Mouse (Mus musculus) adrenal gland, adult 2 months (tissue): ENCODE data around the gene Celf1. TPM values are rescaled to one million over a fixed set of nuclear protein-coding genes. Genes with fewer than 3 reads are reported as not detected.
"Not testable (repeated sequence)": the region's sequence is repeated elsewhere in the genome, so short reads cannot be mapped to it uniquely, and the experiment has no call there.

ENCODE experiments used
- DNase-seq: peaks from one replicate; pipeline ENCODE4 v3.0.0; 2021
- polyA plus RNA-seq: library from polyadenylated mRNA; depleted of rRNA; stranded (reverse); fragments of >200 nt; gene quantifications from 2 replicates; pipeline ENCODE4 v1.2.3, GENCODE M21; 2012
- total RNA-seq, 2 experiments: library from RNA; stranded (reverse); gene quantifications; 2 replicates each; pipeline ENCODE4 v1.2.3; 2021

Gene Celf1
- total and polyA plus RNA-seq, 3 experiments, result 24.2 to 88.4 (median 82.8) TPM

DNA sequence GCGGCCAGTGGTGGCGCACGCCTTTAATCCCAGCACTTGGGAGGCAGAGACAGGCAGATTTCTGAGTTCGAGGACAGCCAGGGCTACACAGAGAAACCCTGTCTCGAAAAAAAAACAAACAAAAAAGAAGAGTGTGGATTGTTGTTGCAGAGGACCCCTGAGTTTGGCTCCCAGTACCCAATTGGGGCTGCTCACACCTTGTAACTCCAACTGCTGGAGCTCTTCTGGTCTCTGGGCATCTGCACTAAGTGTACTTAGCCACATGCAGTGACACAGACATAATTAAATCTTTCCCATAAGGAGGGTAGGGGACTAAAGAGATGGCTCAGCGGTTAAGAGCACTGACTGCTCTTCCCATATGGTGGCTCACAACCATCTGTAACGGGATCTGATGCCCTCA lies 82.1 kb downstream of the Celf1 start:
- not testable (repeated sequence) for DNase-seq

DNA sequence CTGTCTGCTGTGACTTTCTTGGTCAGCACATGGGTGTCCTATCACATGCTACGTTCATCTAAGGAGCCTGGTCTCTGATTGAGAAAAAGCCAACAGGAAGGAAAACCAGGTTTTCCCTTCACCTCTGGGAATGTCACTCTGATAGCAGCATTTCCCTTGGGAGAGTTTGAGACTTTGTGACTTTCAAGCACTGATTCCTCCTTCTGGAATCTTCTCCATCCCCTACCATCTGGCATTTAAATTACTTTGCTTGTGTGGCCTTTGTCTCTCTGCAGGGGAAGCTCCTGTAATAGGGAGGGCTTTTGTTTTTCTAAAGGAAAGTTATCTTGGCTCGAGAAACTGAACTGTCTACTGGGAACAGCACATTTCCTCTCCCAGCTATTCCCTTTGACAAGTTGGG lies 82.9 kb downstream of the Celf1 start:
- DNase-seq, result no peak

DNA sequence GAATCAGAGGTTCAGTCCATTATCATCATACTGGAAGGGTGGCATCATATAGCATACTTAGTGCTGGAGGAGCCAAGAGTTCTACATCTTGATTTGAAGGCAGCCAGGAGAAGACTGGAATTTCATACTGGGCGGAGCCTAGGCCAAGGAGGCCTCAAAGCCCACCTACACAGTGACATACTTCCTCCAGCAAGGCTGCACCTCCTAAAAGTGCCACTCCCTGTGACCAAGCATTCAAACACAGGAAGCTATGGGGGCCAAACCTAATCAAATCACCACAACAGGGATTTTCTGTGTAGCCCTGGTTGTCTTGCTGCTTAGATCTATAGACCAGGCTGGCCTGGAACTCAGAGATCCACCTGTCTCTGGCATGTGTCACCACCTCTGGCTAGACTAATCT lies 83.8 kb downstream of the Celf1 start:
- DNase-seq, result no peak

DNA sequence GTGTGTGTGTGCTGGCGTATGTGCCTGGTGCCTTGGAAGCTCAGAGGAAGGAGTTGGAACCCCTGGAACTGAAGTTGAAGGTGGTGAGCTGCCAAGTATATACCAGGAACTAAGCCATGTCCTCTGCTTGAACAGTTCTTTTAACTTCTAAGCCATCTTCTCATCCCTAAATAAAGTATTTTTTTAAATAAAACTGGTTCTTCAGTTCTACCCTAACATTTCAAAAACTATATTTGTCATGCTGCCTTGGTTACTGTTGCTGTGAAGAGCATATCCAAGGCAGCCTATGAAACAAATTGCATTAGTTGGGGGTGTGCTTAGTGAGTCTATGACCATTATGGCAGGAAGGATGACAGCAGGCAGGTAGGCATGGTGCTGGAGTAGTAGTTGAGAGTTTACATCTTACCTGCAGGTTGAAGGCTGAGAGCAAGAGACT lies 84.9 kb downstream of the Celf1 start:
- DNase-seq, result no peak

DNA sequence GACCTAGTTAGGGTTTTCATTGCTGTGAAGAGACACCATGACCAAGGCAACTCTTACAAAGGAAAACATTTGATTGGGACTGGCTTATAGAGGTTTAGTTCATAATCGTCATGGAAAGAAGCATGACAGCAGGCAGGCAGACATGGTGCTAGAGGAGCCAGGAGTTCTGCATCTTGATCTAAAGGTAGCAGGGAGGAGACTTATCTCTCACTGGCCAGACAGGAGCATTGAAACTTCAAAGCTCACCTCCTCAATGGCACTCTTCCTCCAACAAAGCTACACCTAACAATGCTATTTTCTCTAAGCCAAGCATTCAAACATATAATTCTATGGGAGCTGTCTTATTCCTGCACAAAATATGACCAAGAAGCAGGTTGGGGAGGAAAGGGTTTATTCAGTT lies 86.3 kb downstream of the Celf1 start:
- DNase-seq, result no peak

DNA sequence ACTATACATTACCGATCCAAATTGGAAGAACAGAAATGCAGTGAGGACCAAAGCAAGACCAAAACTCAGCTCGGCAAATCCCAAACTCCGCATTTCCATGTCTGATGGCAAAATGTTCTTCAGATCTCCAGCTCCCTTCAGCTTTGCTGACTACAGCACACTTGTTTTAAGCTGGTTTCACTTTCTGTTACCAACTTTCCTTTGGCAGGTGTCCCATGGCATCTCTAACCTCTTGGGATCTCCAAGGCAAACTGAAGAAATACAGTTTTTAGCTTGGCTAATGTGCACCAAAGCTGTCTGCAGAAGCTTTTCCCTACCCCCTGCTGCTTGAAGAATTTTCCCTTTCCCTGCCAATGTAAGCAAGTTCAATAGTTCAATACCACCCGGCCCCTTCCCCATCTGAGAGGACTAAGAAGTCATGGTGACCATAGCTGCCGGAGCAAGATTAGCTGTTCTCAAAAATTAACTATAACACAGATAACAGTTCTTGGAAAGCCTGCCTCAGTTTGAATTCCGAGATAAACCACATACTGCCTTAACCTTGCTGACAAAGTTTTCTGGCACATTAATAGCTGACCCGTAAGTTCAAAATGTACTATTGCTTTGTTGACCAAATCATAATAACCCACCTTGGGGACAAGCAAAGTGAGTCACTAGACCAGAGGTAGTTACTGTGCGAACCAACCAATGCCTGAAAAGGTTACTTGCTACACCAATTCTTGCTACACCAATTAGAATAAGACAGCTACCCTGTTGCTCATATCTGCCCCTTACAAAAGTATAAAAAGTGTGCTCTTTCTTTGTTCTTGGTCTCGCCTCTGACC lies 87.4 kb downstream of the Celf1 start:
- DNase-seq, result peak; percentile 21

DNA sequence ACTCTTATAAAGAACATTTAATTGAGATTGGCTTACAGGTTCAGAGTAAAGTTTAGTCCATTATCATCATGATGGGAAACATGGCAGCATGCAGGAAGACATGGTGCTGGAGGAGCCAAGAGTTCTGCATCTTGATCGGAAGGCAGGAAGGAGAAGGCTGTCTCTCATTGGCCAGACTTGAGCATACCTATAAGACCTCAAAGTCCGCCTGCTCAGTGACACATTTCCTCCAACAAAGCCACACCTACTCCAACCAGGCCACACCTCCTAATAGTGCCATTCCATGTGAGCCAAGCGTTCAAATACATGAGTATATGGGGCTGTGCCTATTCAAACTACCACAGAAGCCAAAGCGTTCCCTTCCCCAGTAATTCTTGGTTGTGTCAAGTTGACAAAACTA lies 91.0 kb downstream of the Celf1 start:
- no peak for DNase-seq

DNA sequence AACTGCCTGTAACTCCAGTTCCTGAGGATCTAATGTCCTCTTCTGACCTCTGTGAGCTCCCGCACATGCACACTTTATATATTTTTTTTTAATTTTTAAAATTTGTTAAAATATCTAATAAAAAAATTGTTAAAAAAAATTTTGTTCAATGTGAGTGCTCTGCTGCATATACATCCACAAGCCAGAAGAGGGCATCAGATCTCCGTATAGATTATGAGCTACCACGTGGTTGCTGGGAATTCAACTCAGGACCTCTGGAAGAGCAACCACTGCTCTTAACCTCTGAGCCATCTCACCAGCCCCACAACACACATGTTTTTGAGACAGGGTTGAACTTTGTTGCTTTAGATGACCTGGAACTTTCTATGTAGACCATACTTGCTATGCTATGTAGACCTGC lies 92.8 kb downstream of the Celf1 start:
- DNase-seq, result no peak

DNA sequence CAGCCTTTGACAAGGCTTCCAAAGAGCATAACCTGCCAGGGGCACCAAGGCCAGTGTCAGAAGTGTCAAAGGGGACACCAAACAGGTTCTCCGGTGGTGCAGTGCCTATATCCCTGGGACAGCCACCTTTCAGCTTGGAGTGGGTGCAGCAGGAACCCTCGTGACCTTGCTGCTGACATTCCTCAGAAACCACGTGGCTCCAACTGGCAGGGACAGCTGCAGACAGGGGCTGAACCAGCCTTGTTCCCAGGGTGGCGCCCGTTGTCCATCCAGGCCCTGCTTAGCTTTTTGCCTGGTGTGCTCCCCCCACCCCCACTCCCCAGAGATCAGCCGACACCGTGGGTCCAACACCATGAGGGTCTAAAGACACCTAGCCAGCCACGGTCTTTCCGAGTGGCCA lies 95.2 kb downstream of the Celf1 start, which contains the start of gene Rapsn:
Rapsn (plus strand) TSS at position 236 of the 400 bp plus-strand sequence.
- peak; percentile 80 for DNase-seq

DNA sequence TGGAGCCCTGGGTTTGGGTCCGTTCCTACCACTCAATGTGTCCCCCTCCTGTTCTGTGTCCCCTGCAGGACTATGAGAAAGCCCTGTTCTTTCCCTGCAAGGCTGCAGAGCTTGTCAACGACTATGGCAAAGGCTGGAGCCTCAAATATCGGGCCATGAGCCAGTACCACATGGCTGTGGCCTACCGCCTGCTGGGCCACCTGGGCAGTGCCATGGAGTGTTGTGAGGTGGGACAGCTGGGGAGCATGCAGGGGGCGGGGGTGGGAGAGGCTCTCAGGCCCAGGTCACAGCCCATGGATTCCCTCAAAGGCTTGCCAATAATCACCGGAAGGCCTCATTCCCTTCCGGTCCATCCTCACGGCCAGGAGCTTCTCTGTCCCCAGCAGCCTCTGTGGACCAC lies 101.6 kb downstream of the Celf1 start:
- no peak for DNase-seq

DNA sequence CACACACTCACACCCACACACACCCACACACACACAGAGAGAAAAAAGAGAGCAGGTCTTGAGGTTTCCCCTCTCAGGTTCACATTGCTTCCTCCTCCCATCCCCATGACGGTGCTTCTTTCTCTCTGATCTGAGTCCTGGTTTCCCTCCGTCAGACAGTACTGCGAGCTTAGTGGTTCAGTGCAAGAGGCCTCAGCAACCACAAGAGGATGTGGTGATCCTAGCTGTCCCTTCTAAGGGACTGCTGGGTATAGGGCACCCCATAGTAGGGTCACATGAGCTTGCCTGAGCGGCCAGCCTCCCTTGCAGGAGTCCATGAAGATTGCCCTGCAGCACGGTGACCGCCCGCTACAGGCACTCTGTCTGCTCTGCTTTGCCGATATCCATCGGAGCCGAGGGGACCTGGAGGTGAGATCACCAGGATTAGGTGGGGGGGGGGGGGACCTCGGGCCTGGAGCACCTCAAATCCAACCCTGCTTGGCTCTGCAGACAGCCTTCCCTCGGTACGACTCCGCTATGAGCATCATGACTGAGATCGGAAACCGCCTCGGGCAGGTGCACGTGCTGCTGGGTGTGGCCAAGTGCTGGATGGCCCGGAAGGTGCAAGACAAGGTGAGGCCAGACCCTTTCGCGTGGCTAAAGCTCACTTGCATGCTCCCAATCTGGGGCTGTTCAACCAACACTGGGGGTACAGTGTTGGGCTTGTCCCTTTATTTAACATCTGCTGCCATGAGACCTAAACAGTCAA lies 102.6 kb downstream of the Celf1 start:
- DNase-seq, result no peak

DNA sequence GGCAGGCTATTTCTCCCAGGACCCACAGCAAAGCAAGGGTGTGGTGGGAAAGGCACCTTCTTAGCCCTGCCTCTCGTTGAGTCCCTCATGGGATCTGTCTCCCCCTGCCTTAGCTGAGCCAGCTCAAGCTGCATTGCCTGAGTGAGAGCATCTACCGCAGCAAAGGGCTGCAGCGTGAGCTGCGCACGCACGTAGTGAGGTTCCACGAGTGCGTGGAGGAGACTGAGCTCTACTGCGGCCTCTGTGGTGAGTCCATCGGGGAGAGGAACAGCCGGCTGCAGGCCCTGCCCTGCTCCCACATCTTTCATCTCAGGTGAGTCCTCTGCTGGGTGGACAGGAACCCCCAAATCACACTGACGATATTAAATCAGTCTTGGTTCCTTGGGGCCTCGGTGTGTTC lies 104.5 kb downstream of the Celf1 start:
- no peak for DNase-seq

DNA sequence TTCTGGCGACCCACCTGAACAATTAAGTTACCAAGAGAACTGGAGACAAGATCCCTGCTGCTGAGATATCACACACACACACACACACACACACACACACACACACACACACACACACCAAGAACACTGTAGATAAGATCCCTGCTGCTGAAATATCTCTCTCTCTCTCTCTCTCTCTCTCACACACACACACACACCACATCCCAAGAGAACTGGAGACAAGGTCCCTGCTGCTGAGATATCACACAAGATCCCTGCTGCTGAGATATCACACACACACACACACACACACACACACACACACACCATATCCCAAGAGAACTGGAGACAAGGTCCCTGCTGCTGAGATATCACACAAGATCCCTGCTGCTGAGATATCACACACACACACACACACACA lies 105.6 kb downstream of the Celf1 start:
- DNase-seq, result not testable (repeated sequence)

DNA sequence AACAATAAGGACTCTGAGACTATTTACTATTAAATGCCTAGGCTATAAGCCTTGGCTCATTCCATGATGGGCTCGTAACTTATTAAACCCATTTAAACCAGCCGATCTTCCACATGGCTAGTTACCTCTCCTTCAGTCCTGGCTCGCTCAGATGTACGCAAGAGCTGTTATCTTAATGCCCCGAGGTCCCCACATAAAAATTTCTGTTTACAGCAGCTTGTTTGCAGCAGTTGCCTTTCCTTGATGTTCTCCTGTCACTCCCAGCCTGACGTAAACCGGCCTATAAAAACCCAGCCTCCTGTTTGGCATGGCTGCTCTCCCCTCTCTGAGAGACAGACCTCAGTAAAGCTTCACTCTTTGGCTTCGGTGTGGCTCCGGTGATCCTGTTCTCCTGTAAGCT lies 107.2 kb downstream of the Celf1 start:
- DNase-seq, result no peak

DNA sequence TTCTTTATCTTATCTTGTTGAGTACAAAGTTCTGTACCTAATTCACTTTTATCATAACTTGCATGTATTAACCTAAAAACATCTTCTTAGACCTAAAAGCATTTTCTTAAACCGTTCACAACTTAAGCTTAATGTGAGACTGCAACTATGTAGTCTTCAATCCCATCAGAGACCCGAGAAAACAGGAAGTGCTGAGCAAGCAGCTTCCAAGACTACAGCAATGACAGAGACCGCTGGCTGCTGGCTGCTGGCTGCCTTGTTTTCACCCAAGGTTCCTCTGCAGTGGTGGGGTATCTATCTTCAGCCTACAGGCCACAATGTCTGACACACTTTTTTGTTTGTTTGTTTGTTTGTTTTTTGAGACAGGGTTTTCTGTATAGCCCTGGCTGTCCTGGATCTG lies 111.7 kb downstream of the Celf1 start:
- no peak for DNase-seq

DNA sequence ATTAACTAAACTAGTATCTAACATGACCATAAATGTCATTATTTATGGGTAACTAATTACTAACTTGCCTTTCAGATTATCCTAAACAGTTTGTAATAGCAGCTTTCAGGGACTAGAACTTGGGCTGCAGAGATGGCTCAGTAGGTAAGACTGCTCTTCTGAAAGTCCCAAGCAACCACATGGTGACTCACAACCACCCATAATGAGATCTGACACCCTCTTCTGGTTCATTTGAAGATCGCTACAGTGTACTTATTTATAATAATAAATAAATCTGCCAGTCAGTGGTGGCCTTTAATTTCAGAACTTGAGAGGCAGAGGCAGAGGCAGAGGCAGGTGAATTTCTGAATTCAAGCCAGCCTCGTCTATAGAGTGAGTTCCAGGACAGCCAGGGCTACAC lies 112.6 kb downstream of the Celf1 start:
- DNase-seq, result no peak

DNA sequence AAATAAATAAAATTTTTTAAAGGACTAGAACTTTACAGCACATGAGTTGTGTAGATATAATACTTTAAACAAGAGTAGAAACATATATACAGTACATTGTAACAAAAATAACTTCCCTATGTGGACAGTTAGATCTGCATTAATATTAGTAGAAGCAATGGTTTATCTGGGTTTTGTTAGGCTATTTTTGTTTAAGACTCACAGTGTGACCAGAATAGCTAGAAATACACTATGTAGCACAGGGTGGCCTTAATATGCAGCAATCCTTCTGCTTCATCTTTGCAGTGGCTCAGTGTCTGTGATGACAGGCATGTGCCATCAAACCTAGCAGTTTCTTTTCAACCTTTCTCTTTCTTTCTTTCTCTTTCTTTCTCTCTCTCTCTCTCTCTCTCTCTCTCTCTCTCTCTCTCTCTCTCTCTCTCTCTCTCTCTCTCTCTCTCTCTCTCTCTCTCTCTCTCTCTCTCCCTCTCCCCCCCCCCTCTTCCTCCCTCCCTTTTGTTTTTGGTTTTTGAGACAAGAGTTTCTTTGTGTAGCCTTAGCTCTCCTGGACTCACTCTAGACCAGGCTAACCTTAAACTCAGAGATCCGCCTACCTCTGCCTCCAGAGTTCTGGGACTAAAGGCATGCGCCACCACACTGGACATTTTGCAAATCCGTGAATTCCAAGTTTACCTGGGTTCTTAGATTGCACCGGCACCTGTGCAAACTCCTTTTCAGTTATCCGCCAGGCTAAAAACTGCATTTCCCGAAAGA lies 113.2 kb downstream of the Celf1 start:
- DNase-seq, result no peak

DNA sequence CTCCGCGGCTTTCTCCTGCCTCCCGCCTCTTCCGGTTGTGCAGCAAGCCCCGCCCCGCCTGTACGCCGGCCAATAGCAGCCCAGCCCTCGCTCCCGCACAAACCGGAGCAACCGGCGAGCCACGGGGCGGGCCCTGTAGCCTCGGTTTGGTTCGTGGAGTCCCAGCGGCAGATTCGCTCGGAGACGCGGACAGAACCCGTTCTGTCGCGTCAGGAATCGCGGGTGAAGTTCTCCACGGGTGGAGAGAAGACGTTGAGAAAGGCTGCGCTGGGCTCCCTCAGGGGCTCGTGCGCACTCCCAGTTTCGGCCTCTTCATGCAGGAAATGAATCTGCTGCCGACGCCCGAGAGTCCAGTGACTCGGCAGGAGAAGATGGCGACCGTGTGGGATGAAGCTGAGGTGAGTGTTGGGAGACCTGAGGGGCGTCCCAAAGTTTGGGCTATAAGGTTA lies 113.8 kb downstream of the Celf1 start, which contains the start of gene Psmc3:
Psmc3 (plus strand) TSS at position 76 of the 449 bp plus-strand sequence.
- peak; percentile 98 for DNase-seq

DNA sequence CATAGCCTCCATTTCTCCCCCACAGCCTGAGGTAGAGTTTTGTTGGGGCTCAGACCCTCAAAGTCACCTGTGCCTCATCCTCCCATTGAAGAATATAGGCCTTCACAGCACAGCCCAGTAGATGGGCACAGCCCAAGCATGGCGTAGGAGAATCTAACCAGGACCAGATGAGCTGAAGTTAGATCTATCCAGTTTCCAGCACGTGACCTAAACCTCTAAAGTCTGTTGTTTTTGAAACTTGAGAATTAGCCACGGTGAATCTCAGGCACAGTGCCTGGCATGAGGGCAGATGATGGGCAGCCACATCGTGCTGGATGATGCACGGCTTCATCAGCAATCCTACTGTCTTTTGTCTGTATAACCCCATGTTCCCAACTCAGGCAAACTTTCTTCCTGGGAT lies 118.3 kb downstream of the Celf1 start:
- DNase-seq, result no peak

DNA sequence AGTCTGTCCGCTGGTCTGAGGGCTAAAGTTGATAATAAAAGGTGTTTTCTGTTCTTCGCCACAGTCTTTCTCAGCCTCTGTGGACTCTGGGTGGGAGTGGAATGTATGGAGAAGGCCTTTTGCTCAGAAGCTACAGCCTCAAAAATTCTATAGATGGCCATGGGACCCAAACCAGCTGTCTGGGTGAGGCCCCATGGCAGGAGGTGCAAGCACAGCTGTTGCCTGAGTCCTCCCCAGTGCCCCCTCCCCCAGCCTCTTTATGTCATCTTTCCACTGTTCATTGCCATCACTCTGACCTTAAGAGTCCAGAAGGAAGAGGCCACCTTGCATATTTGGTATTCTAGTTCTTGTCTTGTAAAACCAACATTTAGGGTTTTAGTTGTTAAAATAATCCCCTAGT lies 119.2 kb downstream of the Celf1 start:
- no peak for DNase-seq

DNA sequence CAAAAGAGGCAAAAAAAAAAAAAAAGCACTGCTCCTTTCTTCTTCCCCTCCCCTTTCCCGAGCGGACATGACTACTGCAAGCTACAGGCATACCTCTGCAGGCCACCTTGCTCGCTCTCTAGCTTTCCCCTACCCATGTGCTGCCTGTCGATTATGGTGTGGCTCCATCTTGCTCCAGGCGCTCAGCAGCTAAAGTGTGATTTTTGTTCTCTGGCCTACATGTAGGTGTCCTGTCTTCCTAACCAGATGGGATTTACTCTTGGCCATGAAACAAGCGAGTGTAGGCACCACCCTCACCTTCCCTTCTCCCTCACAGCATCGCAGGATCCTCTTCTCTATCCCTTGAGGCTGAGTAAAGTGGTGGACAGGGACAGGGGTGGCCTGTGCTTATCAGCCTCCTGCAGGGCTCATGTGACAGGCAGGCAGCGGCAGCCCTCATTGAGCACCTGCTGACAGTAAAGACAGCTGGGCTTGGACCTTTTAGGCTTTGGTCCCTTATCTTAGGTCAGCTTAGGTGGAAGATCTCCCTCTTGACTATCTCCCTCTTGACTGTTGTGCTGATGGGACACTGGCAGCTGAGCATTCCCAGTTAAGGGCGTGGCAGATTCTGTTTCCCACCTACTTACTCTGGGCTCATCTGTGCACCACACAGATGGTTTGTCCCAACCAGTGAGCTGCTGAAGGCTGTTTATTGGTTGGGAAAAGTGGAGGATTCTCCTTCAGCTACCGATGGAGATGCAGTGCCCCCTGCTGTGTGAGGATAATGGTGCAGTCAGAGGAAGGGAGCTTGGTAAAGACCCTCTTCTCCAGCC lies 120.6 kb downstream of the Celf1 start:
- no peak for DNase-seq
